Mouse (Mus musculus): ENCODE measurements around the gene Zkscan5. TPM values are rescaled to one million over a fixed set of nuclear protein-coding genes. Genes with fewer than 3 reads are reported as not detected.

Gene Zkscan5
- 10 to 100 TPM; 11.3 to 12.2 TPM for total RNA-seq (2021)
- long read RNA-seq, experiment 1, transcript Zkscan5-202 (6 exons, 3,794 nt): major isoform, 5 of 6 reads
- long read RNA-seq, experiment 1, partial matches to known transcripts: 0 of 6 reads
- long read RNA-seq, experiment 1, other reads (novel, unspliced or antisense): 1 of 6 reads
- long read RNA-seq, experiment 2, transcript Zkscan5-202 (6 exons, 3,794 nt): major isoform, 6 of 13 reads
- long read RNA-seq, experiment 2, partial matches to known transcripts: 1 of 13 reads
- long read RNA-seq, experiment 2, other reads (novel, unspliced or antisense): 6 of 13 reads

GRCm38 (mm10) chr5:145203936-145204691, at the start of gene Zkscan5:
TSS of gene Zkscan5 (plus strand) at chr5:145204562.
- peak within 1 kb of the TSS; percentile 74 for H3K4me3 ChIP-seq
- H3K27ac ChIP-seq: peak within 1 kb of the TSS; percentile 96
- peak; percentile 53 for TF ChIP-seq CTCF (conservative IDR thresholded peaks at IDR 0.05)
- DNase-seq (ENCODE audit: low spot score in 2 of 2): peak; percentile 97 to 99

- TF ChIP-seq CTCF (conservative IDR thresholded peaks at IDR 0.05): no peak
- Histone ChIP-seq H3K27ac (no peak overlapping the region), H3K4me3 (no peak overlapping the region)
- DNase-seq (ENCODE audit: low spot score in 2 of 2): no peak
Measured at GRCm38 (mm10) chr5:145161361-145161760, 43.0 kb upstream of the Zkscan5 start.

- Histone ChIP-seq H3K27ac (peak overlapping the region; percentile 96), H3K4me3 (peak overlapping the region; percentile 88)
- peak; percentile 15 to 25 for DNase-seq (ENCODE audit: low spot score in 2 of 2)
- TF ChIP-seq CTCF (conservative IDR thresholded peaks at IDR 0.05): no peak
Measured at GRCm38 (mm10) chr5:145164710-145165109, 39.7 kb upstream of the Zkscan5 start.

GRCm38 (mm10) chr5:145165184-145165583, 39.2 kb upstream of the Zkscan5 start:
- Histone ChIP-seq H3K4me3 (peak overlapping the region; percentile 88), H3K27ac (peak overlapping the region; percentile 96)
- no peak for TF ChIP-seq CTCF (conservative IDR thresholded peaks at IDR 0.05)
- DNase-seq (ENCODE audit: low spot score in 2 of 2): no peak

- peak; percentile 22 for TF ChIP-seq CTCF (conservative IDR thresholded peaks at IDR 0.05)
- peak; percentile 98 for DNase-seq (ENCODE audit: low spot score in 2 of 2)
- Histone ChIP-seq H3K27ac (peak within 1 kb of the TSS; percentile 96), H3K4me3 (peak within 1 kb of the TSS; percentile 88)
Measured at GRCm38 (mm10) chr5:145166536-145167305, 37.6 kb upstream of the Zkscan5 start, which contains the start of the genes Ptcd1 and Cpsf4. TSS of gene Ptcd1 (minus strand) at chr5:145167108. TSS of gene Cpsf4 (plus strand) at chr5:145167213.

- peak overlapping the region; percentile 96 for H3K27ac ChIP-seq
- peak in 1 of 2 experiments; percentile 18 for DNase-seq (ENCODE audit: low spot score in 2 of 2)
Measured at GRCm38 (mm10) chr5:145167306-145167661, 37.1 kb upstream of the Zkscan5 start.

GRCm38 (mm10) chr5:145178461-145178980, 25.8 kb upstream of the Zkscan5 start:
- Histone ChIP-seq H3K4me3 (no peak overlapping the region), H3K27ac (no peak overlapping the region)
- no peak for DNase-seq (ENCODE audit: low spot score in 2 of 2)
- no peak for TF ChIP-seq CTCF (conservative IDR thresholded peaks at IDR 0.05)

More at GRCm38 (mm10) chr5:145167306-145167661, 37.1 kb upstream of the Zkscan5 start:
- no peak for TF ChIP-seq CTCF (conservative IDR thresholded peaks at IDR 0.05)
- H3K4me3 ChIP-seq: peak overlapping the region; percentile 88

GRCm38 (mm10) chr5:145185244-145185643, 19.1 kb upstream of the Zkscan5 start:
- no peak for DNase-seq (ENCODE audit: low spot score in 2 of 2)
- no peak for TF ChIP-seq CTCF (conservative IDR thresholded peaks at IDR 0.05)
- Histone ChIP-seq H3K4me3 (no peak overlapping the region), H3K27ac (no peak overlapping the region)

- no peak overlapping the region for H3K4me3 ChIP-seq
- no peak overlapping the region for H3K27ac ChIP-seq
- DNase-seq (ENCODE audit: low spot score in 2 of 2): no peak
- TF ChIP-seq CTCF (conservative IDR thresholded peaks at IDR 0.05): no peak
Measured at GRCm38 (mm10) chr5:145189416-145189815, 14.9 kb upstream of the Zkscan5 start.

- no peak for TF ChIP-seq CTCF (conservative IDR thresholded peaks at IDR 0.05)
- no peak for DNase-seq (ENCODE audit: low spot score in 2 of 2)
- Histone ChIP-seq H3K4me3 (peak overlapping the region; percentile 99), H3K27ac (peak overlapping the region; percentile 95)
Measured at GRCm38 (mm10) chr5:145190373-145190772, 14.0 kb upstream of the Zkscan5 start.

GRCm38 (mm10) chr5:145190875-145191798, 13.2 kb upstream of the Zkscan5 start:
- Histone ChIP-seq H3K4me3 (peak overlapping the region; percentile 99), H3K27ac (peak overlapping the region; percentile 95)
- no peak for TF ChIP-seq CTCF (conservative IDR thresholded peaks at IDR 0.05)
- DNase-seq (ENCODE audit: low spot score in 2 of 2): peak; percentile 91 to 92
